13 mouse cellular contexts compared by ENCODE assay signal in the genomic region with DNA sequence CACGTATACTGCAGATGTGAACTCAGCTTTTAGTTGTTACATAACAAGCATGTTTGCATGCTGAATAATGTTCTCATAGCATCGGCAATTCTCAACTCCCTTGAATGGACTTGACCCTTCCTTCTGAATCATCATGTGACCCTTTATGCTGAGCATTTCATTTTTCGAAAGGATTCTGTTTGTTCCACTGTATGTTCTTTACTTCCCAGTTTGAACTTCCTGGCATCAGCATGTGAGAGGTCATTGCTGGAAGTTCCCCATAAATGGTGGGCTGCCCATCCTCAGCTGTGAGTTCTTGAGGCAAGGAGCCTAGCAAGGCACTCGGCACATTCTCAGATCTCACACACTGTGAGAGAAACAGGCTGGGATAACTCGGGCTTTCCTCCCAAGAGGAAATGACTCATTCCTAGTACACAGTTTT.
DNase-seq lines count a peak whose midpoint lies in the region; ATAC-seq and TF ChIP-seq lines count a peak whose summit lies in the region.
"Had no signal": no experiment of that assay in that cellular context is flagged by ENCODE, and none has a peak within 500 bp of the region (broad histone marks: within the 10 kb centered on the region; RNA-seq: fewer than 3 reads in every experiment).

No protein-coding gene starts in this region.

- ATAC-seq in liver, embryonic 11.5 days (replicated peaks; ENCODE audit: low FRiP score), result no peak
- peak; percentile 37; the same call in 1 of the 2 replicates for ATAC-seq in liver, embryonic 16.5 days (ENCODE audit: low read depth)
- ATAC-seq in intestine, postnatal 0 days, result no peak; the same call in 1 of the 2 replicates
- no peak for ATAC-seq in midbrain, embryonic 16.5 days

- H3K9ac ChIP-seq in liver, adult 2 months (ENCODE audit: low read depth, low read length), result no peak overlapping the region
- no peak overlapping the region for H3K9ac ChIP-seq in liver, embryonic 11.5 days (ENCODE audit: low read depth, low read length)
- no peak overlapping the region for H3K9ac ChIP-seq in liver, embryonic 16.5 days (ENCODE audit: low read depth, low read length)
- no peak overlapping the region for H3K9ac ChIP-seq in intestine, postnatal 0 days (ENCODE audit: low read depth, low read length)
- no peak overlapping the region for H3K9ac ChIP-seq in midbrain, embryonic 16.5 days (ENCODE audit: low read depth, low read length)
- H3K9ac ChIP-seq: heart, embryonic 15.5 days; limb, embryonic 13.5 days had no signal

- H3K27ac ChIP-seq in liver, adult 2 months (replicated peaks; ENCODE audit: insufficient read depth, low read depth, low read length), result peak overlapping the region; percentile 34; the same call in 1 of the 2 replicates
- H3K27ac ChIP-seq in liver, embryonic 11.5 days (ENCODE audit: low read depth, low read length), result no peak overlapping the region
- H3K27ac ChIP-seq in liver, embryonic 16.5 days (ENCODE audit: low read length), result no peak overlapping the region
- H3K27ac ChIP-seq in intestine, postnatal 0 days (ENCODE audit: low read depth, low read length), result no peak overlapping the region; the same call in 1 of the 2 replicates
- H3K27ac ChIP-seq in midbrain, embryonic 16.5 days (ENCODE audit: low read length), result no peak overlapping the region
- H3K27ac ChIP-seq: heart, embryonic 15.5 days; limb, embryonic 13.5 days had no signal

- peaks cover 4% of the 10 kb centered on the region; the same call in 1 of the 2 replicates for H3K4me1 ChIP-seq in liver, adult 2 months (ENCODE audit: control insufficient read depth, insufficient read depth, low read length)
- no peaks in the 10 kb centered on the region for H3K4me1 ChIP-seq in liver, embryonic 11.5 days (replicated peaks; ENCODE audit: control insufficient read depth, insufficient read depth, low read length)
- H3K4me1 ChIP-seq in liver, embryonic 16.5 days (ENCODE audit: control insufficient read depth, low read depth, low read length), result no peaks in the 10 kb centered on the region
- H3K4me1 ChIP-seq in intestine, postnatal 0 days (replicated peaks; ENCODE audit: control insufficient read depth, insufficient read depth, low read length), result no peaks in the 10 kb centered on the region
- H3K4me1 ChIP-seq in midbrain, embryonic 16.5 days (ENCODE audit: control insufficient read depth, insufficient read depth, low read length), result no peaks in the 10 kb centered on the region
- H3K4me1 ChIP-seq: heart, embryonic 15.5 days; limb, embryonic 13.5 days had no signal

- H3K36me3 ChIP-seq in liver, adult 2 months (ENCODE audit: control insufficient read depth, insufficient read depth, low read length), result no peaks in the 10 kb centered on the region
- H3K36me3 ChIP-seq in liver, embryonic 11.5 days (ENCODE audit: control insufficient read depth, insufficient read depth, low read length), result no peaks in the 10 kb centered on the region
- no peaks in the 10 kb centered on the region for H3K36me3 ChIP-seq in liver, embryonic 16.5 days (ENCODE audit: control insufficient read depth, insufficient read depth)
- H3K36me3 ChIP-seq in intestine, postnatal 0 days (ENCODE audit: control insufficient read depth, insufficient read depth), result no peaks in the 10 kb centered on the region
- H3K36me3 ChIP-seq in midbrain, embryonic 16.5 days (ENCODE audit: control insufficient read depth, insufficient read depth, low read length), result no peaks in the 10 kb centered on the region
- H3K36me3 ChIP-seq: heart, embryonic 15.5 days; limb, embryonic 13.5 days had no signal

- H3K79me2 ChIP-seq in liver, adult 2 months (ENCODE audit: control insufficient read depth, insufficient read depth, low read length), result no peaks in the 10 kb centered on the region

- H3K4me3 ChIP-seq in liver, adult 2 months (ENCODE audit: insufficient read depth, low read depth, low read length), result no peak overlapping the region
- no peak overlapping the region for H3K4me3 ChIP-seq in liver, embryonic 11.5 days (ENCODE audit: low read depth, low read length)
- H3K4me3 ChIP-seq in liver, embryonic 16.5 days (ENCODE audit: low read depth, low read length), result no peak overlapping the region
- H3K4me3 ChIP-seq in intestine, postnatal 0 days (ENCODE audit: low read depth, low read length), result no peak overlapping the region
- H3K4me3 ChIP-seq in midbrain, embryonic 16.5 days (ENCODE audit: low read depth, low read length), result no peak overlapping the region
- H3K4me3 ChIP-seq: erythroblast, embryonic 14.5 days; heart, embryonic 15.5 days; limb, embryonic 13.5 days had no signal

- WGBS in liver, adult 2 months, result 62% methylated on average over 5 of the region's 5 CpGs
- WGBS in liver, embryonic 11.5 days, result 66% methylated on average over 5 of the region's 5 CpGs
- 42% methylated on average over 5 of the region's 5 CpGs for WGBS in liver, embryonic 16.5 days (ENCODE audit: insufficient replicate concordance)
- 55% methylated on average over 5 of the region's 5 CpGs for WGBS in intestine, postnatal 0 days
- WGBS in midbrain, embryonic 16.5 days, result 87% methylated on average over 5 of the region's 5 CpGs

- no peak overlapping the region for H3K4me2 ChIP-seq in liver, embryonic 11.5 days
- H3K4me2 ChIP-seq in liver, embryonic 16.5 days (ENCODE audit: low read depth, low read length), result no peak overlapping the region
- H3K4me2 ChIP-seq in intestine, postnatal 0 days (replicated peaks; ENCODE audit: low read depth), result no peak overlapping the region
- no peak overlapping the region for H3K4me2 ChIP-seq in midbrain, embryonic 16.5 days (ENCODE audit: low read length)
- H3K4me2 ChIP-seq: heart, embryonic 15.5 days; limb, embryonic 13.5 days had no signal

- H3K27me3 ChIP-seq in liver, adult 2 months (ENCODE audit: control insufficient read depth, insufficient read depth, low read length), result no peaks in the 10 kb centered on the region
- no peaks in the 10 kb centered on the region for H3K27me3 ChIP-seq in liver, embryonic 11.5 days (replicated peaks; ENCODE audit: control insufficient read depth, insufficient read depth, low read length)
- H3K27me3 ChIP-seq in liver, embryonic 16.5 days (ENCODE audit: control insufficient read depth, insufficient read depth, low read depth, low read length), result no peaks in the 10 kb centered on the region
- no peaks in the 10 kb centered on the region for H3K27me3 ChIP-seq in intestine, postnatal 0 days (replicated peaks; ENCODE audit: control insufficient read depth, insufficient read depth, low read length)
- H3K27me3 ChIP-seq in midbrain, embryonic 16.5 days (ENCODE audit: control insufficient read depth, insufficient read depth, low read depth, low read length), result no peaks in the 10 kb centered on the region
- H3K27me3 ChIP-seq: heart, embryonic 15.5 days; limb, embryonic 13.5 days had no signal

- no peaks in the 10 kb centered on the region for H3K9me3 ChIP-seq in liver, embryonic 11.5 days (ENCODE audit: control insufficient read depth, low read length)
- no peaks in the 10 kb centered on the region for H3K9me3 ChIP-seq in liver, embryonic 16.5 days (replicated peaks; ENCODE audit: control insufficient read depth, low read length)
- H3K9me3 ChIP-seq in intestine, postnatal 0 days (ENCODE audit: control insufficient read depth), result no peaks in the 10 kb centered on the region
- no peaks in the 10 kb centered on the region for H3K9me3 ChIP-seq in midbrain, embryonic 16.5 days (replicated peaks; ENCODE audit: control insufficient read depth, low read length, poor library complexity, severe bottlenecking)
- H3K9me3 ChIP-seq: heart, embryonic 15.5 days; limb, embryonic 13.5 days had no signal

- TF ChIP-seq POLR2A in liver, adult 2 months (IDR thresholded peaks at IDR 0.05; ENCODE audit: extremely low read depth, insufficient read depth, low read length), result no peak

- TF ChIP-seq CTCF in liver, adult 2 months (IDR thresholded peaks at IDR 0.05; ENCODE audit: low read depth, low read length), result no peak
- no peak for TF ChIP-seq CTCF in intestine, postnatal 0 days (IDR thresholded peaks at IDR 0.05; ENCODE audit: low read depth)

- peak; percentile 65 for DNase-seq in liver, adult 2 months (ENCODE audit: extremely low read depth, low read depth, low spot score)
- no peak for DNase-seq in liver, embryonic 11.5 days (ENCODE audit: low spot score)
- DNase-seq in Muller cell, postnatal 12 days (ENCODE audit: inconsistent ontology term), result peak; percentile 10
- DNase-seq in fibroblast of lung, adult 2 months (ENCODE audit: low read depth), result peak; percentile 65
- no peak for DNase-seq in thymus, postnatal 0 days (ENCODE audit: low spot score)
- DNase-seq: adrenal gland, postnatal 10 days; cerebellum, postnatal 25 days had no signal

Comparison
In these comparisons a context has a peak if more than half of its experiments do, and no peak if none do; other contexts are left out.
1. DNase-seq: peak in liver, adult 2 months (single experiment), Muller cell, postnatal 12 days (single experiment) and fibroblast of lung, adult 2 months (single experiment); none in liver, embryonic 11.5 days (single experiment) and thymus, postnatal 0 days (single experiment).